Mouse (Mus musculus) liver, embryonic 14.5 days (tissue): Measurements from ENCODE around the gene Mtmr12.

Experiments
- CTCF ChIP-seq: IDR thresholded peaks from 2 replicates; pipeline ENCODE4 v1.5.1; 2016; ENCODE audit warnings: antibody characterized with exemption, low read depth, control low read depth
- EP300 ChIP-seq: IDR thresholded peaks from 2 replicates; pipeline ENCODE4 v1.6.1; 2016; ENCODE audit warnings: antibody characterized with exemption, low read depth

GRCm38 (mm10) chr15:12226908-12227307, 22.1 kb downstream of the Mtmr12 start:
- TF ChIP-seq EP300, result no peak
- no peak for TF ChIP-seq CTCF
